Mouse (Mus musculus) embryonic facial prominence, embryonic 15.5 days (tissue): ENCODE results near the gene Kcnq1. TPM values are rescaled to one million over a fixed set of nuclear protein-coding genes. Genes with fewer than 3 reads are reported as not detected.

Experiments used
- ATAC-seq: fragments of 200-750 bp; cut with Nextera tagmentation; 2 replicates; pipeline ENCODE4 v1.8.0; 2017; ENCODE audit warnings: low read depth, moderate TSS enrichment; ENCODE audit not compliant: insufficient number of reproducible peaks, low FRiP score, low TSS enrichment
- H3K27ac ChIP-seq: fragments of 300-500 bp; sonication (generic); replicated peaks from 2 replicates; pipeline ENCODE4 v1.5.1; 2015; ENCODE audit warnings: mild to moderate bottlenecking, inconsistent platforms
- H3K27me3 ChIP-seq: fragments of 300-500 bp; sonication (generic); 2 replicates; pipeline ENCODE4 v1.6.1; 2015; ENCODE audit warnings: inconsistent platforms
- H3K36me3 ChIP-seq: fragments of 300-500 bp; sonication (generic); 2 replicates; pipeline ENCODE4 v1.6.1; 2015; ENCODE audit warnings: mild to moderate bottlenecking, inconsistent platforms
- H3K4me1 ChIP-seq: fragments of 300-500 bp; sonication (generic); 2 replicates; pipeline ENCODE4 v1.6.1; 2015; ENCODE audit warnings: inconsistent platforms
- H3K4me2 ChIP-seq: fragments of 300-500 bp; sonication (generic); replicated peaks from 2 replicates; pipeline ENCODE4 v1.6.1; 2015; ENCODE audit warnings: mild to moderate bottlenecking, inconsistent platforms
- H3K4me3 ChIP-seq: fragments of 300-500 bp; sonication (generic); replicated peaks from 2 replicates; pipeline ENCODE4 v1.5.1; 2015; ENCODE audit warnings: mild to moderate bottlenecking, inconsistent platforms
- H3K9ac ChIP-seq: fragments of 300-500 bp; sonication (generic); 2 replicates; pipeline ENCODE4 v1.6.1; 2015; ENCODE audit warnings: inconsistent platforms
- H3K9me3 ChIP-seq: fragments of 300-500 bp; sonication (generic); replicated peaks from 2 replicates; pipeline ENCODE4 v1.6.1; 2016; ENCODE audit warnings: inconsistent platforms
- whole genome bisulfite sequencing: fragments of 180-500 bp; shearing (Covaris S2); methylation state at CpG from one replicate; pipeline ENCODE4 v1.1.7; 2015; 5-methylcytosine and 5-hydroxymethylcytosine counted together
- polyA plus RNA-seq: library from polyadenylated mRNA; unstranded; fragments of >200 nt; fragmentation: Nextera tagmentation; extraction: Ambion mirVana; gene quantifications from 2 replicates; pipeline ENCODE4 v1.2.1, GENCODE M21; 2015

Gene Kcnq1
- polyA plus RNA-seq, 1 experiment from 2014 or later: 1.4 TPM

DNA sequence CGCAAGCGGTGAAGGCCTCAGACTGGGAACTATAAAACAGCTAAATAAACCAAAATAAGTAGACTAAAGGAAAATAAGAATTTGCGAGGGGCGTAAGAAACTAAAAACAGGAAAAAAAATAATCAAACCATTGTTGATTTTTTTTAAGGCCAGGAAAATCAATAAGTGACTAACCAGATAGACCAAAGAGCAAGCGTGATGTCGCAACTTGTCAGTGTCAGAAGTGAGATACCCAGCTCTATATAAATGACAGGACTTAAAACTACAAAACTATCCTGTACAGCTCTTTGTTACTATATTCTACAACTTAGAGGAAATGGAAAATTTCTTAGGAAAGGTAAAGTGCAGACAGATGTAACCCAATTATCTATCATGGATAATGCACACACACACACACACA lies 97.7 kb downstream of the Kcnq1 start:
- H3K27ac ChIP-seq: no peak overlapping the region

DNA sequence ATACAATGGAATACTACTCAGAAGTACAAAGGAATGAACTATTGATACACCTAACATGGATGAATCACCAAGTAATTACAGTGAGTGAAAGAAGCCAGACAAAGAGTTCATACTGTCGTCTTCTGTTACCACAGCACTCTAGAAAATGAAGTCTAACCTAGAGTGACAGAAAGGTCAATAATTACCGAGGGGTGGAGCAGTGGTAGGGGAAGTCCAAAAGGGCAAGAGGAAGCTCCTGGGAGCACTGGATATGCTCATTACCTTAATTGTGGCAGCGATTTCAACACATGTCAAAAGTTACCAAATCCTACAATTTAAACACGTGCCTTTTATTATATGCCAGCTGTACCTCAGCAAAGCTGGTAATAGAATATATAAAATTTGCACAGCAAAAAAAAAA lies 100.9 kb downstream of the Kcnq1 start:
- Histone ChIP-seq H3K27ac (no peak overlapping the region), H3K9ac (no peak overlapping the region), H3K4me1 (no peaks in the 10 kb centered on the region), H3K27me3 (no peaks in the 10 kb centered on the region), H3K36me3 (no peaks in the 10 kb centered on the region), H3K4me3 (no peak overlapping the region), H3K9me3 (no peaks in the 10 kb centered on the region), H3K4me2 (no peak overlapping the region)
- 32% methylated on average over 4 of the region's 4 CpGs for WGBS
- no peak for ATAC-seq

More for the DNA sequence above, 97.7 kb downstream of the Kcnq1 start:
- Histone ChIP-seq H3K4me2 (no peak overlapping the region), H3K36me3 (no peaks in the 10 kb centered on the region), H3K9ac (no peak overlapping the region), H3K27me3 (no peaks in the 10 kb centered on the region), H3K9me3 (no peaks in the 10 kb centered on the region), H3K4me1 (no peaks in the 10 kb centered on the region), H3K4me3 (no peak overlapping the region)
- 89% methylated on average over 6 of the region's 6 CpGs for WGBS
- ATAC-seq: no peak

DNA sequence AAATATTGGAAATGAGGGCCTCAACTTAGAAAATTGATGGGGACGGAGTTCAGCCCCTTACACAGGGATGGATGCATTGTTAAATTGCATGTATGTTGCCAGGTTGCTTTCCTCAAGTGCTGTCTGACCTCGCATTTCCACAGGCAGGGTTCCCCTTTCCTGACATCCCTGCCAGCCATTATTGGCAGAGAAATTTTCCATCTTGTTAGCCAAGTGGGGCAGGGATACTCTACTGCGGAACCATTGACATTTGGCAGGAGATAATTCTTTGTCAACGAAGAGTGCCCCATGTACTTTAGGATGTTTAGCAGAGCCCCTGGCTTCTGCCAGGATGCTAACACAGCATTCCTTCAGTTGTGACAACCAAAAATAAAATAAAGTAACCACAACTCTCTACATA lies 104.6 kb downstream of the Kcnq1 start:
- no peak for ATAC-seq
- Histone ChIP-seq H3K9me3 (no peaks in the 10 kb centered on the region), H3K4me3 (no peak overlapping the region), H3K36me3 (no peaks in the 10 kb centered on the region), H3K4me2 (no peak overlapping the region), H3K27ac (0 out of 2 replicates have a peak overlapping the region, but pooled peaks have one; percentile 8), H3K4me1 (no peaks in the 10 kb centered on the region), H3K9ac (no peak overlapping the region), H3K27me3 (no peaks in the 10 kb centered on the region)
- WGBS: 62% methylated on average over 4 of the region's 4 CpGs

DNA sequence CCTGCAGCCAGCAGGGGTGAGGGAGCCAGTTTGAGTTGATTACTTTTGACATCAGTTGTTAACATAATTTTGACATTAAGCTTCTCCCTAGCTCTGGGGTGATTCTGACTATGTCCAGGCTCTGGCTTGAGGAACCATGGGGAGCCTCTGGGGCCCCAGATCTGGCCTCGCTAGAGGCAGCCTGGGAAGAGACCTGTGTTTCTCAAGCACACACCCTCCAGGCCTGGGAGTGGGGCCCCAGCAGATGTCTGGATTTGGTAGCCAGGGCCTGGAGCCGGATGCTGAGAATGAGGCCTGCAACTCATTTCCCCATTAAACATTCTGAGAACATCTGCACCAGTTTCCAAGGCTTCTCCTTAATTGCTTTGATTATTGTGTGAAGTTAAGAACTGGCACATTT lies 145.0 kb downstream of the Kcnq1 start:
- Histone ChIP-seq H3K4me1 (peaks cover 15% of the 10 kb centered on the region; the same call in 1 of the 2 replicates), H3K27ac (no peak overlapping the region), H3K27me3 (no peaks in the 10 kb centered on the region), H3K36me3 (peaks cover 27% of the 10 kb centered on the region), H3K4me3 (no peak overlapping the region), H3K4me2 (no peak overlapping the region), H3K9ac (no peak overlapping the region), H3K9me3 (0 out of 2 replicates have a peak, but pooled peaks cover 18% of the 10 kb centered on the region)
- 58% methylated on average over 2 of the region's 2 CpGs for WGBS
- no peak for ATAC-seq

DNA sequence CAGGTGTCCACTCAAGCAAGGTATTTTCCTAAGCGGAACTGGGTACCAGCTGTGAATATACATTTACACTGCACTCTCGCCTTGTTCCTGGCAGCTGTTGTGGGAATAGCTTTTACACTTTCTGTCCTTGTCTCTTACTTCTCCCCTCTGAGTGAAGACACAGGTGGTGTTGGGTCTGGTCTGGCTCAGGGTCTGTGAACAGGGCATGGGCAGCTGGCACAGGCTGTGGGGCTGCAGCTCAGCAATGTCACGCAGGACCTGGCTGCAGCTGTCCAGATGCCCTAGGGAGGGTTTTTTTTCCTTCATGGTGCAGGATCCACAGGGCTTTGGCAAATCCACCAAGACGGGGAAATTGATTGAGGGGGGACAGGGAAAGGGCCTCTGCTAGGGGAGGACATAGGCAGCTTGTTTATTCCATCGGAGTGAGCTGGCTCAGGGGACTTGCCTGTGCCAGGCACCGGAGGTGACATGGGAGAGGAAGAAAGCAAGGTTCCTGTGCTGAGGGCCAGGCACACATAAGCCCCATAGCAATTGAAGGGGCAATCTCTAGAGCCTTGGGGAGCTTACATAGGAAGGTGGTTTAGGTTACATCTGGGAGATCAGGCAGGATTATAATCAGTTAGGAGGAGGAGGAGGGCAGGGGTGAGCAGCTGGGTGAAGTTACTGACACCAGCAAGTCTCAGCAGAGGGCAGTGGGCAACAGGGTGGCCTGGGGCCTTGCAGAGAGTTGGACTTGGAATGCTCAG lies 147.1 kb downstream of the Kcnq1 start:
- peak; percentile 81 for ATAC-seq
- Histone ChIP-seq H3K36me3 (peaks cover 27% of the 10 kb centered on the region), H3K9me3 (0 out of 2 replicates have a peak, but pooled peaks cover 18% of the 10 kb centered on the region), H3K27ac (peak overlapping the region; percentile 51; the same call in 1 of the 2 replicates), H3K9ac (no peak overlapping the region), H3K4me1 (peaks cover 15% of the 10 kb centered on the region; the same call in 1 of the 2 replicates), H3K4me2 (no peak overlapping the region), H3K27me3 (no peaks in the 10 kb centered on the region), H3K4me3 (no peak overlapping the region)
- WGBS: 67% methylated on average over 6 of the region's 6 CpGs

DNA sequence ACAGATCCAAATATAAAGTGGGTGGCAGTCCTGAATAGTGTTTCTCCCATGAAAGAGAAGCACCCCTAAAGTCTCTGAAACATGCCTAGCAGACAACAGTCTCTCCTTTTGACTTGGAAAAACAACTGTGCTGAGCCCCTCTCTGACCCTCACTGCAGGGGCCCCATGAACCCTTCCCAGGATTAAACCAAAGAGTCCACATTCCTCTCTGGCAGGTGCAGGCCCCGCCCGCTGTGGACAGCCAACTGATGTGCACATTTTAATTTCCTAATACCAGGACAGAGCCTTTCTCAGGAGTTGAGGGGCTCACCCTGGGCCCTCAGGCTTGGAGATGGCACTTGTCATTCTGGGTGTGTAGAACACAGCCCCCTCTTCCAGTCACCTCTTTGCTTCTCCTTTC lies 148.7 kb downstream of the Kcnq1 start:
- no peak overlapping the region for H3K4me2 ChIP-seq
- H3K27me3 ChIP-seq: no peaks in the 10 kb centered on the region
- 76% methylated on average over 2 of the region's 2 CpGs for WGBS
- H3K4me3 ChIP-seq: no peak overlapping the region
- no peak overlapping the region for H3K9ac ChIP-seq
- H3K4me1 ChIP-seq: peaks cover 15% of the 10 kb centered on the region; the same call in 1 of the 2 replicates
- H3K9me3 ChIP-seq: 0 out of 2 replicates have a peak, but pooled peaks cover 12% of the 10 kb centered on the region
- peaks cover 22% of the 10 kb centered on the region for H3K36me3 ChIP-seq
- ATAC-seq: no peak
- H3K27ac ChIP-seq: 0 out of 2 replicates have a peak overlapping the region, but pooled peaks have one; percentile 17

DNA sequence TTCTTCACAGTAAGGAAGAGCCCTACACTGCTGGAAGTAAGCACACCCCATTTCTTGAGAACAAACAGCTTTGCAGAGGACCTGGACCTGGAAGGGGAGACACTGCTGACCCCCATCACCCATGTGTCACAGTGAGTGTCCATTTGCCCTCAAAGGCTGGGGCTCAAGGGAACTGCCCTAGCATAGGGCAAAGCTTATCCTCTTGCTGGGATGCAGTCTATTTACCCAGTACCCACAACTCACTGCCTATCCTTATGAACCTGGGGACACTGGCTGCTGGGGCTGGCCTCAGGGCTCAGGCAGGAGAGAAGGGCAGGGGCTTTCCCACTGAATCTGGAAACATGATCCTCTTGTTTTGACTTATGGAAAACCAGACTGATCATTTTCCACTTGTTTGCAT lies 155.1 kb downstream of the Kcnq1 start:
- H3K9me3 ChIP-seq: no peaks in the 10 kb centered on the region
- H3K4me2 ChIP-seq: no peak overlapping the region
- H3K27ac ChIP-seq: no peak overlapping the region
- H3K4me1 ChIP-seq: peaks cover 57% of the 10 kb centered on the region
- H3K9ac ChIP-seq: no peak overlapping the region
- H3K4me3 ChIP-seq: no peak overlapping the region
- ATAC-seq: no peak
- H3K36me3 ChIP-seq: no peaks in the 10 kb centered on the region
- no peaks in the 10 kb centered on the region for H3K27me3 ChIP-seq

DNA sequence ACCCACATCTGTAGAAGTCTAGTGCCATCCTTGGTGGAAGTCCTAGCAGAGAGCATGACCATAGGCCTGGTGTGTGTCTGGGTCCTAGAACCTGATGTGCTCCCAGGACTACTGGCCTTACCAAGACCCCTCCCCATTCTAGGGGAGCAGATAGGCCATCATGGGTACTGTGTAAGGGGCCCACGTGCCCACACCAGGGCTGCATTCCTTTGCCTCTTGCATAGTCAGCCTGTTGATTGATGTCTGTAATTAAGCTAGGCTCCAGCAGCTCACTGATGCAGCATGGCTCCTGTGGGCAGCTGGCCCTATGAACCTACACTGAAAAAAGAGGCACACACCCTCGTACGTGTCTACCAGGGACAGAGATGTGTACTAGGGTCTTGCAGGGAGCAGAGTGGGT lies 157.4 kb downstream of the Kcnq1 start:
- H3K36me3 ChIP-seq: no peaks in the 10 kb centered on the region
- ATAC-seq: 0 out of 2 replicates have a peak, but pooled peaks have one; percentile 25
- H3K9me3 ChIP-seq: no peaks in the 10 kb centered on the region
- H3K27ac ChIP-seq: peak overlapping the region; percentile 68
- no peak overlapping the region for H3K4me3 ChIP-seq
- 39% methylated on average over 3 of the region's 3 CpGs for WGBS
- H3K4me1 ChIP-seq: peaks cover 67% of the 10 kb centered on the region
- no peak overlapping the region for H3K9ac ChIP-seq
- no peak overlapping the region for H3K4me2 ChIP-seq
- no peaks in the 10 kb centered on the region for H3K27me3 ChIP-seq

DNA sequence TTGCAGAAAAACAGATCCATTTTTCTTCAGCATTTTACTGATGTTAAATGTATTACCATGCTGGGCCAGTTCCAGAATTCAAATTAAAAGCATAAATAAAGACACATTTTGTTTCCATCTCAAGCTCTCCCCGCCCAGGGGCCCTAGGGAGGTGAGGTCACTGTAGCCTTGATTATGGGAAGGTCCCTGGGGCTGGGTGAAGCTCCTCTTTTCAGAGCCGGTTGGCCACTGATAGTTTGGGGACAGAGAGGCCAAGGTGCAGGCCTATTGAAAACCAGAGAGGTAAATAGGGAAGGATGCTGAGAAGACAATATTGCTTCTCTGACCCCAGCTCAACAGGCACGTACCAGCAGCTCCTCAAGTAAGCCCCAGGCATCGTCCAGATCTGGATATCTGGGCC lies 157.8 kb downstream of the Kcnq1 start:
- Histone ChIP-seq H3K4me3 (no peak overlapping the region), H3K27ac (peak overlapping the region; percentile 68), H3K9me3 (no peaks in the 10 kb centered on the region), H3K9ac (no peak overlapping the region), H3K4me2 (no peak overlapping the region), H3K27me3 (no peaks in the 10 kb centered on the region), H3K4me1 (peaks cover 67% of the 10 kb centered on the region), H3K36me3 (no peaks in the 10 kb centered on the region)
- ATAC-seq: no peak
- 51% methylated on average over 4 of the region's 4 CpGs for WGBS

DNA sequence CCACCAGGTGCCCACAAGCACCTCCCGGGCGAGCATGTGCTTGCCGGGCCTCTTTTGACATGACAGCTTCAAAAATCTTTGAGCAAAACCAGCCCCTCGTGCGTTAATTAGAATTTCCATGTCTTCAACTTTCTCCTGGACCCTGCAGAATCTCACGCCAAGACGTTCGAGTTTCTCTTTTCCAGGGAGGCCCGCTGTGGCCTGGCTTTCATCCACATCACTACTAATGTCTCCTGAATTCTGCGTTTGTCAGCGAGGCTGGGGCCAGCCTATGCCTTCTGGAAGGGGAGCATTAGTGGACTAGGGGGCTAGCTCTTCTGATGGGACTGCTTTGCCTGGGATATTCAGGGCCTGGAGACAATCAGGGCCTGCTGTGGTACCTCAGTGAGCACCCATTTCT lies 159.2 kb downstream of the Kcnq1 start:
- Histone ChIP-seq H3K27ac (peak overlapping the region; percentile 74), H3K4me3 (no peak overlapping the region), H3K4me1 (peaks cover 66% of the 10 kb centered on the region)

DNA sequence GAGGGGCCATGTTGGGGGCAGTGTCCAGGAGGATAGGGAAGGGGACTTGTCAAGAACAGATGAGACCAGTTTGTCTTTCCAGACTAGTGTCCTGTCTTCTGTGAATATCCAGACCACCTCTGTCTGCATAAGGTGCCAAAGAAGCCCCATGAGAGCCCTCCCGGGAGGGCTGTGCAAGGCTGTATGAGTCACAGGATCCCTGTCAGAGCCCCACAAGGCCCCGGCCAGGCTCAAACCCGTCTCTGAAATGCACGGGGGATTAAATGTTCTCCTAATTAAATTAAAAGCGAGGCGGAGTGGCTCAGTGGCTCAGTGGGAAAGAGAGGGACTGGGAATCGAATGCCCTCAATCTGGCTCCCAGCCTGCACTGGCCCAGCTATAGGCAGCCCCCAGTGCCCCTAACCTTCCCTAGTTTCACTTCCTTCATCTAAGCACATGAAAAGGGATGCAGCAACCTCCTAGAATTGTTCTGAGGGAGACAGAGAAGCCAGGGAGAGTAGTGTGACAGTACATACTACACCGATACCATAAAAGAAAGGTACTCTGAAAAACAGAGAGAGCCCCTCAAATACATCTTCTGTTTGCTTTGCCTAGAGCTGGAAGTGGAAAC lies 159.8 kb downstream of the Kcnq1 start:
- ATAC-seq: 0 out of 2 replicates have a peak, but pooled peaks have one; percentile 36
- Histone ChIP-seq H3K4me2 (no peak overlapping the region), H3K9me3 (no peaks in the 10 kb centered on the region), H3K9ac (no peak overlapping the region), H3K4me1 (peaks cover 63% of the 10 kb centered on the region), H3K4me3 (no peak overlapping the region), H3K36me3 (no peaks in the 10 kb centered on the region), H3K27me3 (no peaks in the 10 kb centered on the region), H3K27ac (peak overlapping the region; percentile 74)
- 30% methylated on average over 8 of the region's 8 CpGs for WGBS

More for the DNA sequence above, 159.2 kb downstream of the Kcnq1 start:
- 39% methylated on average over 11 of the region's 11 CpGs for WGBS
- no peak for ATAC-seq
- H3K27me3 ChIP-seq: no peaks in the 10 kb centered on the region
- H3K9me3 ChIP-seq: no peaks in the 10 kb centered on the region
- H3K4me2 ChIP-seq: no peak overlapping the region
- no peaks in the 10 kb centered on the region for H3K36me3 ChIP-seq
- H3K9ac ChIP-seq: no peak overlapping the region
